Mouse (Mus musculus) telencephalon, adult 2 months (tissue): Measurements from ENCODE around the gene Zdhhc19.
A peak's percentile ranks its signal among the peaks of the same experiment; 100 is the strongest.

Experiments used
- DNase-seq: peaks from one replicate; pipeline ENCODE4 v3.0.0-alpha.2; 2011; ENCODE audit warnings: low read depth, low spot score

The Zdhhc19 gene

GRCm38 (mm10) chr16:32513948-32514347, 17.9 kb downstream of the Zdhhc19 start:
- no peak for DNase-seq

GRCm38 (mm10) chr16:32516006-32516962, 20.2 kb downstream of the Zdhhc19 start:
- DNase-seq: peak; percentile 93

GRCm38 (mm10) chr16:32517785-32518481, 21.9 kb downstream of the Zdhhc19 start:
- DNase-seq: no peak

GRCm38 (mm10) chr16:32519656-32520371, 23.7 kb downstream of the Zdhhc19 start:
- no peak for DNase-seq

DNA sequence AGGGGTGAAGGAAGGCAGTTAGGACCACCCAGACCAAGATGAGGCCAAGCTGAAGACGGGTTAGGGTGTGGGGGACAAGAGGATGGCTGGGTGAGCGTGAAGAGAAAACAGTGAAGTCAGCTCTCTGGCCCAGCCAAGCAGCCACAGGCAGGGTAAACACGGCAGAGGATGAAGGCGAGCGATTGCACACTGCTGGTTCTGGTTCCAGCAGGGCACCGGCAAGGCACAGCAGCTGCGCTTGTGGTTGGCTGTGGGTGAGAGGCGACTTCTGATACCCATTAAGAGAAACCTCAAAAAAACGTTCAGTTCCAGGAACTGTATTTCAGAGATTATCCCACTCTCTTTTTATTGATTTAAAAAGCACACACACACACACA, 24.3 kb downstream of the Zdhhc19 start:
- DNase-seq: no peak

GRCm38 (mm10) chr16:32522578-32523194, 26.6 kb downstream of the Zdhhc19 start:
- no peak for DNase-seq

- DNase-seq: no peak
Observed at GRCm38 (mm10) chr16:32523462-32524243, 27.6 kb downstream of the Zdhhc19 start.

GRCm38 (mm10) chr16:32524244-32524615, 28.2 kb downstream of the Zdhhc19 start:
- no peak for DNase-seq

DNA sequence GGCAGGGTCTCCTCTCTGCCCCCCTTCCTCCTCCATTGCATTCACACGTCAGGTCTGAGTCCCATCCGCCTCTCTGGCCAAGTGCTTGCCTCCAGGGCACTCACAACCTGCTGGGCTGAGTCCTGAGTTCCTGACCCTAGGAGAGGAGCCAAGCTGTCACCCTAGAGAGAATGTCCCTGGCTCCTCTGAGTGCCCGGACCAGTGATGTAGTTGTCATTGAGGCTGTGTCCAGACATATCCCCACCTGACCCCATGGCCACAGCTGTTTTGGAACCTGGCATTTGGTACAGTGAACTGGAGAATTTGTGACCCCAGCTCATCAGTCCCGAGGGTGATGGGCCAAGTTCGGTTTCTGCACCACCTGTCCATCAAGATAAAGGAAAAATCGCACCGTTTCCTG, 30.8 kb downstream of the Zdhhc19 start:
- DNase-seq: no peak

GRCm38 (mm10) chr16:32532878-32533826, 37.1 kb downstream of the Zdhhc19 start:
- DNase-seq: no peak

DNA sequence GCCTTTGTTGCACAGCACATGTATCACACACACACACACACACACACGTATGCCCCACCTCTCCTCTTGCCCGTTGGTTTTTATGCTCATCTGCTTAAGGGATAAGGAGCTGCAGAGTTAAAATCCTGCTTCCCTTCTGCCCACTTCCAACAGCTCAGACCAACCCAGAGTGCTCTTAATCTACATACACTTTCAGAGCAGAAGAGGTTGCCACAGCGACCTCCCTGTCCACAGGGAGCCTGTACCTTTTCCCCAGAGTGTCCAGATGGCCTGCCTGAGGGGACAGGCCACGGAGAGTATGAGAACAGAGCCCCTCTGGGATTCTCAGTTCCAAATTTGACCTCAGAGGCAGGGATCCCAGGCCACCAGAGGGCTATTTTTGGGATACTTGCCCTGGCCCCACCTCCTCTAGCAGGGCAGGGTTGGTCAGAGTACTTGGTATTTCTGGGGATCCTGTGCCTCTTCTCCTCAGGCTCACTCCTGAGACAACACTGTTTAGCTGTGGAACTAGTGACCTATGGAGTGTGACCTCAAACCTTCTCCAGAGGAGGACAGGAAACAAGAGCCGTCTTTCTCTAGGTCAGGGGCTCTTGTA, 39.2 kb downstream of the Zdhhc19 start:
- no peak for DNase-seq

DNA sequence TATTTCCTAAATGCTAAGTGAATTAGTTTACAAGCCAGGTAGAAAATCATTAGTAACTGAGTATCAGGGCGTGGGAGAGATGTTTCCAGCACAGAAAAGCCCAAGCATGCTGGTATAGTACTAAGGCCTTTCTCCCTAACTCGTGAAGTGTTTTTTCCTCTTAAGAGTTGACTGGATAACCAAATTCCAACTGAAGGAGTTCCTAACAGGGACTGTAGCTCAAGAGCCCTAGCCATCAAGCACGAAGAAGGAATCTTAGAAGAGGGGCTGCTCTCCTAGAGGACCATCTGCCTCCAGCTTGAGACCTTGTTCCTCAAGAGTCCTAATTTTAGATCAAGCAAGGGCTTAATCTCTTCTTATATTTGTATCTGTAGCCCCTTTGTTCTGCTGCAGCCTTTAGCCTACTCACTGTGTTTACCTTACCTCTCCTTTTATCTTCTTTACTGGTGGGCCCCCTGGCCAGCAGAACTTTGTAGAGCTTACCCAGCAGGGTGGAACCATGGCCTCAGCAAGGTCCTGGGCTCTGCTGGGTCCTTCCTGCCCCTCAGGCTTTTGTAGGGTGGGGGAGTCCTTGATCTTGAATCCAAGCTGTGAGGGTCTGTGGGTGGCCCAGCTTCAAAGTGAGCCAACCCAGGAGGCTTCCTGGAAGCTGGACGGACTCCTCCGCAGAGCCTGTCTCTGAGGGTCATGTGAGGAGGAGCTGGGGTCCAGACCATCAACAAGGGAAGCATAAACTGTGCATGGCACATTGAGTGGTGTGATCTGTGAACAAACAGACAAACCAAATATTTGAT, 42.0 kb downstream of the Zdhhc19 start:
- DNase-seq: no peak

DNA sequence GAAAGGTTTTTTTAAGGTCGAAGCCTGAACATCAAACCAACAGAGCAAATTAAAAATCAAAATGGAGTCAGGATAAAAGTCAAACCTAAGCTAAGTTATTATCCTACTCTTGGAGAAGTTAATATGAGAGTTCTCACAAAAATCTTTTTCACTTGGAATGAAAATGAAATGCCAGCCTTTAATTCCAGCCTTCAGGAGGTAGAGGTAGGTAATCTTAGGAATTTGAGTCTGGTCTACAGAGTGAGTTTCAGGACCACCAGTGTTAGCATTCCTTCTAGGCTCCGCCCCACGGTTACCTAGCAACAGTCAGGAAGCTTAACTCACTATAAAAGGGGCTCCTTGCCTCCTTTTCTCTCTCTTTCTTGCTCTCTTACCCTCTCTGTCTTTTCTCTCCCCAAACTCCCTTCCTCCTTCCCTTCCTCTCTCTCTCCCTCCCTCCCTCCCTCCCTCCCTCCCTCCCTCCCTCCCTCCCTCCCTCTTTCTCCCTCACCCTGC, 42.7 kb downstream of the Zdhhc19 start:
- no peak for DNase-seq

GRCm38 (mm10) chr16:32541338-32542179, 45.5 kb downstream of the Zdhhc19 start:
- no peak for DNase-seq

DNA sequence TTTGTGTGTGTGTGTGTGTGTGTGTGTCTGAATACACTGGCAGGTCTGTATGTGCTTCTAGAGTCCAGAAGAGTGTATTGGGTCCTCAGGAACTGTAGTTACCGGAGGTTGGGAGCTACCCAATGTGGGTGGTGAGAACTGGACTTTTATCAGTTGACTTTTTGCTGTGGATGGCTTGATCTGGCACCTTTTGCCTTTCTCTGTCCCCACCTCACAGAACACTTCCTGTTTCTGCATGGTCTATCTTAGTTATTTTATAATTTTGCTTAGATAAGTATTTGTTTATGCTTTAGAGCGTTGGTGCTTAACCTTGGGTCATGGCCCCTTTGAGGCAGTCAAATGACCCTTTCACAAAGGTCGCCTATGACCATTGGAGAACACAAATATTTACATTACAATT, 47.4 kb downstream of the Zdhhc19 start:
- no peak for DNase-seq

DNA sequence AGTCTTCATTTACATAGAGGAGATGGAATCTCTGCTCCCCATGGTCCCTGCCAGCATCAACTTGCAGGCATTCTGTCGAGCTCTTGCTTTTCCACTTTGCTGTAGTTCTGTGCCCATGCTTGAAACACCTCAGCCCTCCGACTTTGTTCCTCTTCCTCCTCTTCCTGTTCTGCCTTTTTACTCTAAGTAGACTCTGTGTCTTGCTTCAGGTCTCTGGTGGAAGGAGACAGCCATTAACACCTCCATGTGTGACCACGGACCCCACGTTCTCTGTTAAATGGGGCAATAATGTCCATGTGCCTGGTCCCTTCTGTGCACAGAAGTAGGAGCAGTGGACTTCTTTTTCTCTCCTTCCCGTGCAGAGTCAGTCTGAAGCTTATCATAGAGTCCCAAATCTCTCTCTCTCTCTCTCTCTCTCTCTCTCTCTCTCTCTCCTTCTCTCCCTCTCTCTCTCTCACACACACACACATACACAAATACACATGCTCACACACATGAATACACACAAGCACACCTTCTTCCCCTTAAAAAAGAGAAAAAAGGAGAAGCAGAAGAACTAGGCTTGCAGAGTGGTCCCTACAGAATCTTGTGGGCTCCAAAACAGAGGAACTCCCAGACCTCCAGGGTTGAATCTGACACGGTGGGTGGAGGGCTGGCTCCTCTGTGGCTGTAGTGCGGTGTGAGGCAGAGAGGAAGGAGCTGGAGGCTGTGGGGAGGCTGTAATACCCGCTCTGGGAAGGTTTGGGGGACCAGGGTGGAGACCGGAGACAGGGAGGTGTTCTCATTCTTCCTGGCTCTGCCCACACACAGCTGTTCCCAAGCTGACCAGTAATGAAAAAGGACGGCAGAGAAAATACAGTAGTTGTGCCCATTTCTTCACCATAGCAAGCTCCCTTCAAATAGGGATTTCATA, 51.3 kb downstream of the Zdhhc19 start:
- no peak for DNase-seq
